Mouse (Mus musculus) left cerebral cortex, adult 11 months (tissue): ENCODE measurements at regions not wholly inside any gene's neighbourhood (a gene's known extent, or its start where the extent isn't known, plus 50 kb on each side); places are given as distances from the start of the nearest gene placed in this dataset.

ENCODE experiments used
- DNase-seq: peaks from one replicate; pipeline ENCODE4 v3.0.0; 2022; ENCODE audit warnings: low spot score

GRCm38 (mm10) chr2:158909086-158909485 is 114.5 kb downstream of the Dhx35 start:
- DNase-seq = no peak

GRCm38 (mm10) chr2:158910325-158910724 is 115.7 kb downstream of the Dhx35 start:
- no peak for DNase-seq

- no peak for DNase-seq
Observed at GRCm38 (mm10) chr2:158911191-158911590, 116.6 kb downstream of the Dhx35 start.

GRCm38 (mm10) chr2:158912631-158913258 is 118.1 kb downstream of the Dhx35 start:
- no peak for DNase-seq

- no peak for DNase-seq
Observed at GRCm38 (mm10) chr2:158917398-158917797, 122.8 kb downstream of the Dhx35 start.

- no peak for DNase-seq
Observed at GRCm38 (mm10) chr2:158918312-158918711, 123.7 kb downstream of the Dhx35 start.

- DNase-seq = no peak
Observed at GRCm38 (mm10) chr2:158921342-158922255, 127.0 kb downstream of the Dhx35 start.

GRCm38 (mm10) chr2:158922766-158923165 is 128.2 kb downstream of the Dhx35 start:
- no peak for DNase-seq

- DNase-seq = no peak
Observed at GRCm38 (mm10) chr2:158929507-158929906, 134.9 kb downstream of the Dhx35 start.

- DNase-seq = no peak
Observed at GRCm38 (mm10) chr2:158937948-158938565, 143.4 kb downstream of the Dhx35 start.

- DNase-seq = no peak
Observed at GRCm38 (mm10) chr2:158949418-158949817, 154.8 kb downstream of the Dhx35 start.

- DNase-seq = no peak
Observed at GRCm38 (mm10) chr2:158951061-158951460, 156.5 kb downstream of the Dhx35 start.

- DNase-seq = no peak
Observed at GRCm38 (mm10) chr2:158956888-158957287, 162.3 kb downstream of the Dhx35 start.

GRCm38 (mm10) chr2:158965003-158965665 is 170.5 kb downstream of the Dhx35 start:
- peak; percentile 54 for DNase-seq

- no peak for DNase-seq
Observed at GRCm38 (mm10) chr2:158972178-158972577, 177.6 kb downstream of the Dhx35 start.

GRCm38 (mm10) chr2:158985529-158986148 is 191.0 kb downstream of the Dhx35 start:
- no peak for DNase-seq

GRCm38 (mm10) chr2:159002481-159003186 is 208.0 kb downstream of the Dhx35 start:
- DNase-seq = no peak

GRCm38 (mm10) chr2:159003187-159003497 is 208.5 kb downstream of the Dhx35 start:
- DNase-seq = no peak

- no peak for DNase-seq
Observed at GRCm38 (mm10) chr2:159004417-159004816, 209.8 kb downstream of the Dhx35 start.

GRCm38 (mm10) chr2:159012725-159013124 is 218.1 kb downstream of the Dhx35 start:
- no peak for DNase-seq

- no peak for DNase-seq
Observed at GRCm38 (mm10) chr2:159014553-159014952, 219.9 kb downstream of the Dhx35 start.
